Mouse (Mus musculus): ENCODE data around the gene Itgae. TPM values are rescaled to one million over a fixed set of nuclear protein-coding genes. Genes with fewer than 3 reads are reported as not detected.

The Itgae gene
- total RNA-seq, 2 experiments from 2014 or later, result 0.20 TPM; not detected in 1

- no peak for DNase-seq
- intact Hi-C loops (cut with DNase I), result loop anchor here (5.0 kb wide), 1 partner anchor 41 kb away; the partner anchor contains the start of gene Haspin
Observed at GRCm38 (mm10) chr11:73177895-73178294, 87.5 kb downstream of the Itgae start.

GRCm38 (mm10) chr11:73185872-73186615, 95.7 kb downstream of the Itgae start:
- DNase-seq, result no peak
- intact Hi-C loops (cut with DNase I), result no loop called here

- no peak for DNase-seq
- intact Hi-C loops (cut with DNase I), result no loop called here
Observed at GRCm38 (mm10) chr11:73187231-73187630, 96.8 kb downstream of the Itgae start.

- DNase-seq, result no peak
Observed at GRCm38 (mm10) chr11:73193047-73193446, 102.7 kb downstream of the Itgae start.

GRCm38 (mm10) chr11:73194444-73194843, 104.1 kb downstream of the Itgae start:
- intact Hi-C loops (cut with DNase I), result no loop called here
- no peak for DNase-seq

More at GRCm38 (mm10) chr11:73193047-73193446, 102.7 kb downstream of the Itgae start:
- intact Hi-C loops (cut with DNase I), result no loop called here

Other genes with a start within 250 kb of the Itgae start
- 10 to 100 TPM; 18.4 to 19.3 TPM for gene Atp2a3, start 129.4 kb upstream of the Itgae start, total RNA-seq (2021)
- 1 to 10 TPM in 1 of 2 experiments, under 1 TPM in 1; 0.60 to 1.0 TPM for gene P2rx1, start 91.5 kb upstream of the Itgae start, total RNA-seq (2021)
- gene Camkk1, start 71.6 kb upstream of the Itgae start, total RNA-seq (2021), result 1 to 10 TPM; 1.4 to 1.8 TPM
- gene Ncbp3, start 42.8 kb upstream of the Itgae start, total RNA-seq (2021), result 1 to 10 TPM; 7.6 to 7.8 TPM
- gene Haspin, start 47.7 kb downstream of the Itgae start, total RNA-seq (2021), result 1 to 10 TPM in 1 of 2 experiments, under 1 TPM in 1; 0.81 to 1.3 TPM
- 1 to 10 TPM; 6.9 to 7.7 TPM for gene P2rx5, start 69.8 kb downstream of the Itgae start, total RNA-seq (2021)
- gene Emc6, start 86.5 kb downstream of the Itgae start, total RNA-seq (2021), result 10 to 100 TPM; 72.4 to 75.5 TPM
- 10 to 100 TPM; 55.3 to 62.3 TPM for gene Tax1bp3, start 86.5 kb downstream of the Itgae start, total RNA-seq (2021)
- 10 to 100 TPM; 11.3 to 11.7 TPM for gene Ctns, start 108.5 kb downstream of the Itgae start, total RNA-seq (2021)
- gene Shpk, start 108.9 kb downstream of the Itgae start, total RNA-seq (2021), result 1 to 10 TPM; 1.2 to 1.5 TPM
- under 1 TPM in 1 of 2 experiments, not detected in 1; 0.12 TPM for gene Trpv1, start 143.7 kb downstream of the Itgae start, total RNA-seq (2021)
- gene Trpv3, start 176.8 kb downstream of the Itgae start, total RNA-seq (2021), result under 1 TPM; 0.10 TPM
- gene Aspa, start 239.0 kb downstream of the Itgae start, total RNA-seq (2021), result 1 to 10 TPM in 1 of 2 experiments, under 1 TPM in 1; 0.76 to 1.2 TPM
- not detected for gene Gm49340, start 239.2 kb downstream of the Itgae start, total RNA-seq (2021)
- gene Spata22, start 239.2 kb downstream of the Itgae start, total RNA-seq (2021), result not detected